ENCODE assay signal across 12 mouse cellular contexts in the genomic region with DNA sequence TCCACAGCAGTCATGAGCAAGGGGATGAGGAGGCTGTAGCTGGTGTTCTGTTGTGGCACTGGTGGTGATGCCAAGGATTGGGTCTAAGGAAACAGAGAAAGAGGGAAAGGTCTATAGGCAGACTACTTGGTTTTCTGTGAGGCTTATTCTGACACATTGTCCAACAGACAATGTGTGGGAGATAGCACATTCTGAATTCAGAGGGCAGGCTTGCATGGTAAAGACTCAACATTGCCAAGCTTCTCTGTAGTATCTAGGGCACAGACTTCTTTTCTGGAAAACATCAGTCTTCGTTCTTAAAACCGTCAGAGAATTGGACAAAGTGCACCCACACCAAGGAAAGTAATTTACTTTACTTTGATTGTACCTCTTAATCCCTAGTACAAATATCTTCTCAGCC.
"Had no signal": no experiment of that assay in that cellular context is flagged by ENCODE, and none has a peak within 500 bp of the region (broad histone marks: within the 10 kb centered on the region; RNA-seq: fewer than 3 reads in every experiment).

No protein-coding gene starts in this region.

- DNase-seq: liver, postnatal 0 days; lung, adult 2 months; lung, postnatal 14 days; lung, postnatal 36 days; midbrain, embryonic 14.5 days; retina, postnatal 1 day; right cerebral cortex, postnatal 14 days; right cerebral cortex, postnatal 4 days; spleen, adult 18-20 months; thymus, adult 2 months; thymus, postnatal 25 days; thymus, postnatal 4 days had no signal
